Mouse (Mus musculus) MEL (cell line): ENCODE results near the gene Ap3m1. TPM values are rescaled to one million over a fixed set of nuclear protein-coding genes. Genes with fewer than 3 reads are reported as not detected.

ENCODE experiments used
- DNase-seq: peaks from one replicate; pipeline ENCODE4 v3.0.0; 2011; ENCODE audit warnings: low read depth, low spot score
- H3K27ac ChIP-seq: 2 replicates; pipeline ENCODE4 v1.5.1; 2012; ENCODE audit warnings: low read depth, mild to moderate bottlenecking, control low read depth, low read length, moderate library complexity; ENCODE audit not compliant: control insufficient read depth
- H3K27me3 ChIP-seq, 2 experiments: fragments of 150-350 bp in 1 of 2; sonication (generic) in 1 of 2; 2 replicates each; pipeline ENCODE4 v1.6.1; 2012; ENCODE audit warnings: low read length in 2 of 2, mild to moderate bottlenecking in 2 of 2, improper control_type of control experiment in 1 of 2, moderate library complexity in 1 of 2; ENCODE audit not compliant: insufficient read depth in 2 of 2, control insufficient read depth in 1 of 2
- H3K36me3 ChIP-seq, 2 experiments: 2 replicates each; pipeline ENCODE4 v1.6.1; 2012 to 2014; ENCODE audit warnings: low read length in 2 of 2, improper control_type of control experiment in 1 of 2, inconsistent platforms in 1 of 2, mild to moderate bottlenecking in 1 of 2; ENCODE audit not compliant: insufficient read depth in 2 of 2, control insufficient read depth in 1 of 2
- H3K4me1 ChIP-seq, 2 experiments: fragments of 150-350 bp in 1 of 2; sonication (generic) in 1 of 2; 2 replicates each; pipeline ENCODE4 v1.6.1; 2012; ENCODE audit warnings: low read length in 2 of 2, improper control_type of control experiment in 1 of 2, mild to moderate bottlenecking in 1 of 2; ENCODE audit not compliant: insufficient read depth in 2 of 2, control insufficient read depth in 1 of 2
- H3K4me3 ChIP-seq, 2 experiments: fragments of 150-350 bp in 1 of 2; sonication (generic) in 1 of 2; 2 replicates each; pipeline ENCODE4 v1.5.1; 2012; ENCODE audit warnings: low read depth in 2 of 2, low read length in 2 of 2, mild to moderate bottlenecking in 2 of 2, moderate library complexity in 2 of 2, control low read depth in 1 of 2, improper control_type of control experiment in 1 of 2; ENCODE audit not compliant: control insufficient read depth in 1 of 2, insufficient read depth in 1 of 2
- H3K79me2 ChIP-seq: 2 replicates; pipeline ENCODE4 v1.6.1; 2012; ENCODE audit warnings: mild to moderate bottlenecking, low read length, moderate library complexity; ENCODE audit not compliant: control insufficient read depth, poor library complexity, insufficient read depth
- H3K9ac ChIP-seq: 2 replicates; pipeline ENCODE4 v1.6.1; 2012; ENCODE audit warnings: low read depth, mild to moderate bottlenecking, control low read depth, low read length, moderate library complexity; ENCODE audit not compliant: control insufficient read depth, poor library complexity, severe bottlenecking
- H3K9me3 ChIP-seq: fragments of 150-350 bp; sonication (generic); replicated peaks from 2 replicates; pipeline ENCODE4 v1.6.1; 2012; ENCODE audit warnings: mild to moderate bottlenecking, low read length, improper control_type of control experiment, moderate library complexity; ENCODE audit not compliant: insufficient read depth
- ELF1 ChIP-seq: IDR thresholded peaks from 2 replicates; pipeline ENCODE4 v1.6.1; 2014; ENCODE audit warnings: low read depth, mild to moderate bottlenecking, inconsistent platforms, low read length, improper control_type of control experiment, moderate library complexity
- HCFC1 ChIP-seq: IDR thresholded peaks from 2 replicates; pipeline ENCODE4 v1.6.1; 2012; ENCODE audit warnings: low read depth, mild to moderate bottlenecking, inconsistent platforms, low read length, improper control_type of control experiment, moderate library complexity
- JUND ChIP-seq: IDR thresholded peaks from 2 replicates; pipeline ENCODE4 v1.6.1; 2011; ENCODE audit warnings: low read depth, mild to moderate bottlenecking, improper control_type of control experiment, low read length
- MAFK ChIP-seq: IDR thresholded peaks from 2 replicates; pipeline ENCODE4 v1.6.1; 2011; ENCODE audit warnings: low read depth, mild to moderate bottlenecking, low read length, improper control_type of control experiment, borderline replicate concordance
- MAZ ChIP-seq: IDR thresholded peaks from 2 replicates; pipeline ENCODE4 v1.6.1; 2012; ENCODE audit warnings: low read depth, mild to moderate bottlenecking, inconsistent platforms, low read length, improper control_type of control experiment
- MYB ChIP-seq: IDR thresholded peaks from 2 replicates; pipeline ENCODE4 v1.6.1; 2011; ENCODE audit warnings: mild to moderate bottlenecking, low read depth, low read length, improper control_type of control experiment
- MYC ChIP-seq: IDR thresholded peaks from 2 replicates; pipeline ENCODE4 v1.6.1; 2011; ENCODE audit warnings: low read depth, mild to moderate bottlenecking, low read length, improper control_type of control experiment, moderate library complexity
- NELFE ChIP-seq: IDR thresholded peaks from 2 replicates; pipeline ENCODE4 v1.6.1; 2011; ENCODE audit warnings: low read depth, low read length, improper control_type of control experiment
- NRF1 ChIP-seq: IDR thresholded peaks from 2 replicates; pipeline ENCODE4 v1.6.1; 2014; ENCODE audit warnings: low read depth, mild to moderate bottlenecking, inconsistent platforms, low read length, improper control_type of control experiment, moderate library complexity; ENCODE audit not compliant: poor library complexity, insufficient read depth, severe bottlenecking
- POLR2A ChIP-seq, 2 experiments: IDR thresholded peaks; 2 replicates each; pipeline ENCODE4 v1.6.1; 2011 to 2012; ENCODE audit warnings: low read length in 2 of 2, mild to moderate bottlenecking in 2 of 2, control low read depth in 1 of 2, improper control_type of control experiment in 1 of 2, low read depth in 1 of 2, moderate library complexity in 1 of 2; ENCODE audit not compliant: control insufficient read depth in 1 of 2, insufficient read depth in 1 of 2, poor library complexity in 1 of 2
- POLR2AphosphoS2 ChIP-seq: IDR thresholded peaks from 2 replicates; pipeline ENCODE4 v1.6.1; 2011; ENCODE audit warnings: low read length, improper control_type of control experiment
- POLR2AphosphoS5 ChIP-seq: IDR thresholded peaks from 2 replicates; pipeline ENCODE4 v1.6.1; 2012; ENCODE audit warnings: low read depth, borderline replicate concordance, mild to moderate bottlenecking, inconsistent platforms, low read length, moderate library complexity, mixed read lengths
- SIN3A ChIP-seq: IDR thresholded peaks from 2 replicates; pipeline ENCODE4 v1.6.1; 2012; ENCODE audit warnings: low read length, improper control_type of control experiment, inconsistent platforms
- SMC3 ChIP-seq: IDR thresholded peaks from 2 replicates; pipeline ENCODE4 v1.6.1; 2011; ENCODE audit warnings: low read depth, low read length, improper control_type of control experiment
- TBP ChIP-seq: IDR thresholded peaks from 2 replicates; pipeline ENCODE4 v1.8.0; 2011; ENCODE audit warnings: low read depth, low read length, improper control_type of control experiment
- TCF12 ChIP-seq: IDR thresholded peaks from 2 replicates; pipeline ENCODE4 v1.6.1; 2014; ENCODE audit warnings: low read depth, mild to moderate bottlenecking, inconsistent platforms, low read length, improper control_type of control experiment, moderate library complexity
- USF1 ChIP-seq: IDR thresholded peaks from 2 replicates; pipeline ENCODE4 v1.6.1; 2014; ENCODE audit warnings: low read depth, mild to moderate bottlenecking, inconsistent platforms, low read length, improper control_type of control experiment, moderate library complexity
- ZC3H11A ChIP-seq: IDR thresholded peaks from 2 replicates; pipeline ENCODE4 v1.6.1; 2012; ENCODE audit warnings: low read depth, mild to moderate bottlenecking, inconsistent platforms, low read length, improper control_type of control experiment
- ZMIZ1 ChIP-seq: IDR thresholded peaks from 2 replicates; pipeline ENCODE4 v1.6.1; 2012; ENCODE audit warnings: low read depth, mild to moderate bottlenecking, inconsistent platforms, low read length, improper control_type of control experiment, moderate library complexity
- ZNF384 ChIP-seq: IDR thresholded peaks from 2 replicates; pipeline ENCODE4 v1.6.1; 2012; ENCODE audit warnings: low read depth, mild to moderate bottlenecking, inconsistent platforms, low read length, improper control_type of control experiment
- polyA plus RNA-seq, 2 experiments: library from polyadenylated mRNA; stranded (reverse) in 1 of 2; unstranded in 1 of 2; fragments of >175 nt in 1 of 2; fragments of >200 nt in 1 of 2; gene quantifications; 2 replicates each; pipeline versions ENCODE4 v1.2.1 to v1.2.4; 2012; ENCODE audit warnings: low replicate concordance in 2 of 2, low read depth in 1 of 2; ENCODE audit not compliant: insufficient read length in 2 of 2, insufficient read depth in 1 of 2, missing spikeins in 1 of 2
- total RNA-seq: library from RNA; depleted of rRNA; stranded (reverse); fragments of 300-350 nt; gene quantifications from 2 replicates; pipeline ENCODE4 v1.2.3, GENCODE M21; 2012

Ap3m1 gene
- total and polyA plus RNA-seq, 3 experiments: 31.8 to 47.4 TPM; not detected in 1

DNA sequence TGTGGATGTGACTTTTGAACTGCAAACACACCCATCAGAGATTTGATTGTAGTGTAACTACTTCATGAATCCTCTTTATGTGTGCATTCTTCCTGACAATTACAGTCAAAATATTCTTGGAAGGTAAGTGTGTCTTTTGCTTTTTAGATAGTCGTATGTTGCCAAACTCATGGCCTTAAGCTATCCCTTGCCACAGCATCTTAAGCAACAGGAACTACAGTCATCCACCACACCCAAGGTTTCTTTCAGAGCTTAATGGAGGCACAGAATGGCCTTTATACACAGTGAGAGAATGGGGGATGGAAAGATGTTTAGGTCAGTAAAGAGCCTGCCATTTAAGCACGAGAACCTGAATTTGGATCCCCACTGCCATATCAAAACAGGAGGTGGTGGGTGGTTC lies 4.5 kb downstream of the Ap3m1 start:
- no peaks in the 10 kb centered on the region for H3K27me3 ChIP-seq
- DNase-seq: no peak
- H3K9me3 ChIP-seq: no peaks in the 10 kb centered on the region
- no peaks in the 10 kb centered on the region; a peak in 1 of 4 replicates for H3K4me1 ChIP-seq
- H3K36me3 ChIP-seq: no peaks in the 10 kb centered on the region
- no peak overlapping the region for H3K4me3 ChIP-seq
- H3K27ac ChIP-seq: no peak overlapping the region
- TF ChIP-seq ZNF384 (no peak), POLR2AphosphoS2 (no peak), POLR2A (IDR thresholded peaks at IDR 0.05; ENCODE audit: control insufficient read depth in 1 of 2, insufficient read depth in 1 of 2, low read depth in 1 of 2, low read length in 2 of 2, poor library complexity in 1 of 2) (no peak), POLR2AphosphoS5 (no peak), SMC3 (no peak), NELFE (no peak)
- TF ChIP-seq, all 39 proteins: peak for 0
- Histone ChIP-seq H3K79me2 (peaks cover 26% of the 10 kb centered on the region), H3K9ac (no peak overlapping the region)

DNA sequence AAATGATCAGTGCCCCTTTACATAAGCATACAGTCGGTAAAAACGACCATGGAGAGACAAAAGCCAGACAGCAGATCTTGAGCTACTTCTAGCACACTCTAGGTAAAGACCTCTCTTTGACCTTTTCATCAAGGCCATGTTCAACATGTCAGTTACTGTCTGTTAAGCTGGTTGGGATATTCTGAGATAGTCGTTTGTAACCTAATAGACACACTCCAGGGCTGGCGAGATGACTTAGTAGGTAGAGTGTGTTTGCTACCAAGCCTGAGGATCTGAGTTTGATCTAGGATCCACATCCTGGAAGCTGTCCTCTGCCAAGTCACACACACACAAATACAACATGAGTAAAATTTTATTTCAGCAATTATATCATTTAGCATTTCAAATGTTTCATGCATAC lies 12.7 kb downstream of the Ap3m1 start:
- Histone ChIP-seq H3K27me3 (no peaks in the 10 kb centered on the region), H3K36me3 (peaks cover 12% of the 10 kb centered on the region in 2 experiments), H3K4me3 (no peak overlapping the region), H3K79me2 (no peaks in the 10 kb centered on the region), H3K4me1 (peaks cover 0 to 6% of the 10 kb centered on the region in 2 experiments; a peak in 2 of 4 replicates), H3K9me3 (no peaks in the 10 kb centered on the region), H3K9ac (no peak overlapping the region), H3K27ac (no peak overlapping the region)
- DNase-seq: no peak
- TF ChIP-seq USF1 (no peak), JUND (no peak), MYC (no peak), ZMIZ1 (no peak), MAFK (no peak), MAZ (no peak), ZC3H11A (no peak), TCF12 (no peak)

DNA sequence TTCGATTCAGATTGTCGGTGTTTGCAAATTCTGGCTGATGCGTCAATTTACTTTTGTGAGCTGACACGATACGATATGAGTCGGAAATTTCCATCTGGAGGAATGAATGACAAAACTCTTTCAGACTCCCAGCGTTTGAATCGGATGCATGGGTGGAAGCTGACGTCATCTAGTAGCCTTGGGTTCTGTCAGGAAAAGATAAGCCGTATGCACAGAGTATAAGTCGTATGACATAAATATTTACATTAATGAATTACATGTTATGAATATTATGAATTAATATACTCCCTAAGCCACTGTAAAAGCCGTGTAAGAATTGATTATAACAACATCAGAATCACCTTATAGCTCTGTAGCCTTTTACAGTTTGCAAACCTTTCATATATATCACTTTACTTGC lies 13.2 kb downstream of the Ap3m1 start:
- Histone ChIP-seq H3K9ac (no peak overlapping the region), H3K4me3 (no peak overlapping the region), H3K4me1 (peaks cover 0 to 6% of the 10 kb centered on the region in 2 experiments; a peak in 2 of 4 replicates), H3K27ac (no peak overlapping the region)
- TF ChIP-seq SMC3 (no peak), MYB (no peak), SIN3A (no peak), ZMIZ1 (no peak), NRF1 (no peak), TBP (no peak), HCFC1 (no peak), TCF12 (no peak), POLR2AphosphoS5 (no peak), ELF1 (no peak), POLR2AphosphoS2 (no peak), NELFE (no peak)
- TF ChIP-seq, all 39 proteins: peak for 0
- H3K9me3 ChIP-seq: no peaks in the 10 kb centered on the region
- H3K79me2 ChIP-seq: no peaks in the 10 kb centered on the region
- H3K36me3 ChIP-seq: peaks cover 12 to 14% of the 10 kb centered on the region in 2 experiments
- no peaks in the 10 kb centered on the region for H3K27me3 ChIP-seq
- DNase-seq: no peak
